Mouse (Mus musculus): ENCODE results near the gene Limk1.

DNA sequence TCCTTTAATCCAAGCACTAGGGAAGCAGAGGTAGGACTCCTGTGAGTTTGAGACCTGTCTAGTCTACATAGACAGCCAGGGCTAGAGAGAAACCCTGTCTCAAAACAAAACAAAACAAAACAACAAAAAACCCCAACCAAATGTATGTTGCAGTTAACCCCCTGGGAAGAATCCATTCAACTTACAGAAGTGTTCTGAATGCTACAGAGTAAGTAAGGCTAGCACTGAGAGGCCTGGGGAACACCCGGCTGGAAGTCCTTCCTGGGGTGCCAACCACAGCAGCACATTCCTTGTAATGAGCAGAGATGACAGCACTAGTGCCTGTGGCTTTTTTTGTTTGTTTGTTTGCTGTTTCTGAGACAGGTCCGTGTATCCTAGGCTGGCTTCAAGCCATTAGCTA, 55.6 kb downstream of the Limk1 start:
- TF ChIP-seq CTCF (conservative IDR thresholded peaks at IDR 0.05; ENCODE audit: low read length) (no peak), NANOG (IDR thresholded peaks at IDR 0.05; ENCODE audit: borderline replicate concordance, low read length) (peak; percentile 80)

All from E14TG2a.4 (cell line).